Mouse (Mus musculus) MEL (cell line): ENCODE data around the gene Ablim1.

ENCODE experiments used
- EP300 ChIP-seq, 2 experiments: IDR thresholded peaks; 2 replicates each; pipeline ENCODE4 v1.6.1; 2011; ENCODE audit warnings: improper control_type of control experiment in 2 of 2, low read length in 2 of 2, low read depth in 1 of 2, mild to moderate bottlenecking in 1 of 2
- MAFK ChIP-seq: IDR thresholded peaks from 2 replicates; pipeline ENCODE4 v1.6.1; 2011; ENCODE audit warnings: low read depth, mild to moderate bottlenecking, low read length, improper control_type of control experiment, borderline replicate concordance
- MYB ChIP-seq: IDR thresholded peaks from 2 replicates; pipeline ENCODE4 v1.6.1; 2011; ENCODE audit warnings: mild to moderate bottlenecking, low read depth, low read length, improper control_type of control experiment

DNA sequence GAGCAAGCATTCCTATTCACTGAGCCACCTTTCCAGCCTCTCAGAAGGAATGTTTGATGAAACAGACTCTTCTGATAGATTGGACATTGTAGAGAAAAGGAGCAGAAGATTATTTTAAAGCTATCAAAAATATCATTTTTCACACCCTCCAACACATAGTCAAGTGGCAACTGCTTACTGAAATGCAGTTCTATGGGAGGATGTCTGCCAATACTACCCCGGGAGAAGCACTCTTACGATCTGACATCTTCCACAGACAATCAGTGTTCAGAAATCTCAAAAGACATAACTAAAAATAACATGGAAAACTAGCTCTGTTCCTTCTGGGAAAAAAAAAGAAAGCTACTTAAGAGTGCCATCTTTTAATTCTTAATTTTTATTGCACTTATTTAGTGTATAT lies 149.8 kb downstream of the Ablim1 start:
- no peak for TF ChIP-seq EP300 (IDR thresholded peaks at IDR 0.05; ENCODE audit: low read depth in 1 of 2, low read length in 2 of 2)
- no peak for TF ChIP-seq MYB
- TF ChIP-seq MAFK: no peak
